ENCODE assay signal across 24 mouse cellular contexts in the genomic region with DNA sequence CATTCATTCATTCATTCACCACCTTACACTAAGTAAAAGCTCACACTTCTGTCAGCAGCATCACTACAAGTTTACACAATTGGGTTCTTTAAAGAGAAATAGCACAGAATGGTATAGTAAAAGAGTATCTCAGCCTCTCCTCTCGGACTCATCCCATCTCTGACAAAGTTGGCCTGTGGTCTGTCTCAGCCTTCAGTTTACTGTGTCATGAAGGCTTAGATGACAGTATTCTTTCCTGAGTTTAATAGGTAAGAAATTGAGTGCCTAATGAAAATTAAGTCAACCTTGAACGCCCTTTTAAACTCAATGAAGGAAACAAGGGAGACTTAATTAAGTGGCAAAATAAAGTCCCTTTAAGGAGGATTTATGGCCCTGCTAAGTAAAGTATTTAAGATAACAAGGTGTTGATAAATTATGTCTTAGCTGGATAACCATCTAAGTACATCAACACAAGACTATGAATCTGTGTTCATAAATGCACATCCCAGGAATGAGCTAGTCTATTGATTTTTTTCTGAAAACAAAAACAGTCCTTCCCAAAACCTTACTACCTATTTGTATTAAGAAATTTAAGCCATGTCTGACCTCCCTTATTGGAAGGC.
"Had no signal": no experiment of that assay in that cellular context is flagged by ENCODE, and none has a peak within 500 bp of the region (broad histone marks: within the 10 kb centered on the region; RNA-seq: fewer than 3 reads in every experiment).

No protein-coding gene starts in this region.

- H3K4me2 ChIP-seq: heart, embryonic 11.5 days; heart, embryonic 13.5 days; heart, embryonic 15.5 days; hindbrain, embryonic 13.5 days; hindbrain, embryonic 15.5 days; limb, embryonic 13.5 days; limb, embryonic 15.5 days; liver, embryonic 12.5 days had no signal

- H3K4me3 ChIP-seq: heart, adult 2 months; heart, embryonic 13.5 days; heart, embryonic 15.5 days; hindbrain, embryonic 13.5 days; hindbrain, embryonic 15.5 days; limb, embryonic 13.5 days; limb, embryonic 15.5 days; liver, embryonic 12.5 days had no signal

- H3K27me3 ChIP-seq: heart, embryonic 13.5 days; heart, embryonic 15.5 days; hindbrain, embryonic 13.5 days; hindbrain, embryonic 15.5 days; limb, embryonic 15.5 days; liver, embryonic 12.5 days had no signal

- DNase-seq: forebrain, postnatal 0 days; gastrocnemius, postnatal 14 days; gastrocnemius, postnatal 36 days; heart, adult 11 months; heart, adult 2 months; heart, postnatal 14 days; heart, postnatal 36 days; kidney, adult 18-20 months; kidney, adult 8-10 months; kidney, postnatal 14 days; layer of hippocampus, adult 9-11 months; layer of hippocampus, postnatal 36 days; left cerebral cortex, postnatal 4 days had no signal

- H3K9ac ChIP-seq: forebrain, postnatal 0 days; heart, embryonic 13.5 days; heart, embryonic 15.5 days; hindbrain, embryonic 13.5 days; hindbrain, embryonic 15.5 days; limb, embryonic 13.5 days; limb, embryonic 15.5 days; liver, embryonic 12.5 days; liver, embryonic 14.5 days had no signal

- ATAC-seq: forebrain, postnatal 0 days; hindbrain, postnatal 0 days; intestine, embryonic 16.5 days; liver, embryonic 12.5 days had no signal

- H3K36me3 ChIP-seq: heart, embryonic 13.5 days; heart, embryonic 15.5 days; hindbrain, embryonic 13.5 days; hindbrain, embryonic 15.5 days; limb, embryonic 13.5 days; limb, embryonic 15.5 days; liver, embryonic 12.5 days had no signal

- H3K4me1 ChIP-seq: hindbrain, embryonic 15.5 days; limb, embryonic 15.5 days had no signal

- H3K9me3 ChIP-seq: heart, embryonic 13.5 days; heart, embryonic 15.5 days; hindbrain, embryonic 13.5 days; hindbrain, embryonic 15.5 days; limb, embryonic 13.5 days; limb, embryonic 15.5 days; liver, embryonic 12.5 days had no signal

- H3K27ac ChIP-seq: heart, adult 2 months; heart, embryonic 13.5 days; heart, embryonic 15.5 days; hindbrain, embryonic 13.5 days; hindbrain, embryonic 15.5 days; hindbrain, postnatal 0 days; limb, embryonic 13.5 days; limb, embryonic 15.5 days; liver, embryonic 12.5 days; liver, embryonic 14.5 days had no signal
